Mouse (Mus musculus): ENCODE measurements around the gene Copz1.

Copz1 gene

GRCm38 (mm10) chr15:103293375-103293774, 20.9 kb downstream of the Copz1 start:
- DNase-seq (ENCODE audit: low spot score): no peak

- no peak for DNase-seq (ENCODE audit: low spot score)
Observed at GRCm38 (mm10) chr15:103294649-103295048, 22.1 kb downstream of the Copz1 start.

- no peak for DNase-seq (ENCODE audit: low spot score)
Observed at GRCm38 (mm10) chr15:103295851-103296250, 23.3 kb downstream of the Copz1 start.

- no peak for DNase-seq (ENCODE audit: low spot score)
Observed at GRCm38 (mm10) chr15:103297313-103297712, 24.8 kb downstream of the Copz1 start.

- no peak for DNase-seq (ENCODE audit: low spot score)
Observed at GRCm38 (mm10) chr15:103298026-103298425, 25.5 kb downstream of the Copz1 start.

- no peak for DNase-seq (ENCODE audit: low spot score)
Observed at GRCm38 (mm10) chr15:103298861-103299616, 26.5 kb downstream of the Copz1 start.

- no peak for DNase-seq (ENCODE audit: low spot score)
Observed at GRCm38 (mm10) chr15:103299644-103300043, 27.1 kb downstream of the Copz1 start.

GRCm38 (mm10) chr15:103300067-103300471, 27.6 kb downstream of the Copz1 start:
- DNase-seq (ENCODE audit: low spot score): peak; percentile 42

GRCm38 (mm10) chr15:103300560-103300959, 28.0 kb downstream of the Copz1 start:
- no peak for DNase-seq (ENCODE audit: low spot score)

GRCm38 (mm10) chr15:103301046-103301445, 28.5 kb downstream of the Copz1 start:
- DNase-seq (ENCODE audit: low spot score): no peak

- DNase-seq (ENCODE audit: low spot score): no peak
Observed at GRCm38 (mm10) chr15:103301547-103302340, 29.2 kb downstream of the Copz1 start.

GRCm38 (mm10) chr15:103302341-103303021, 30.0 kb downstream of the Copz1 start:
- DNase-seq (ENCODE audit: low spot score): no peak

- DNase-seq (ENCODE audit: low spot score): no peak
Observed at GRCm38 (mm10) chr15:103303916-103304615, 31.6 kb downstream of the Copz1 start.

- DNase-seq (ENCODE audit: low spot score): no peak
Observed at GRCm38 (mm10) chr15:103304616-103304969, 32.1 kb downstream of the Copz1 start.

- peak; percentile 93 for DNase-seq (ENCODE audit: low spot score)
Observed at GRCm38 (mm10) chr15:103305070-103305678, 32.7 kb downstream of the Copz1 start.

GRCm38 (mm10) chr15:103305792-103306645, 33.5 kb downstream of the Copz1 start:
- no peak for DNase-seq (ENCODE audit: low spot score)

GRCm38 (mm10) chr15:103307125-103307524, 34.6 kb downstream of the Copz1 start:
- DNase-seq (ENCODE audit: low spot score): peak; percentile 85

GRCm38 (mm10) chr15:103308056-103308875, 35.8 kb downstream of the Copz1 start:
- DNase-seq (ENCODE audit: low spot score): no peak

GRCm38 (mm10) chr15:103308876-103309580, 36.5 kb downstream of the Copz1 start:
- DNase-seq (ENCODE audit: low spot score): no peak

All from ovary, postnatal 36 days (tissue).